Comparison of ENCODE assay signal across 20 mouse cellular contexts in genomic region chrX:41496528-41496927, GRCm38 (mm10).
DNase-seq lines count a peak whose midpoint lies in the region; ATAC-seq and TF ChIP-seq lines count a peak whose summit lies in the region.
"Had no signal": no experiment of that assay in that cellular context is flagged by ENCODE, and none has a peak within 500 bp of the region (broad histone marks: within the 10 kb centered on the region; RNA-seq: fewer than 3 reads in every experiment).

No protein-coding gene starts in this region.

- H3K4me1 ChIP-seq in lung, embryonic 14.5 days (ENCODE audit: insufficient read depth): no peaks in the 10 kb centered on the region
- H3K4me1 ChIP-seq in lung, embryonic 16.5 days (replicated peaks; ENCODE audit: control insufficient read depth, insufficient read depth, low read length): no peaks in the 10 kb centered on the region
- no peaks in the 10 kb centered on the region for H3K4me1 ChIP-seq in lung, adult 2 months (ENCODE audit: control insufficient read depth, insufficient read depth, low read length)
- H3K4me1 ChIP-seq: embryonic facial prominence, embryonic 10.5 days; embryonic facial prominence, embryonic 12.5 days; forebrain, embryonic 13.5 days; forebrain, embryonic 15.5 days had no signal

- ATAC-seq in lung, embryonic 14.5 days (ENCODE audit: insufficient read depth): peak; percentile 83; the same call in 1 of the 2 replicates
- peak; percentile 80 for ATAC-seq in lung, embryonic 16.5 days (ENCODE audit: low read depth)
- ATAC-seq: forebrain, embryonic 13.5 days; forebrain, embryonic 15.5 days had no signal

- peak; percentile 81 for DNase-seq in lung, embryonic 14.5 days
- DNase-seq in lung, adult 18-20 months: no peak
- no peak for DNase-seq in lung, adult 2 months
- peak; percentile 7 for DNase-seq in lung, postnatal 10 days
- peak; percentile 3 for DNase-seq in lung, postnatal 25 days (ENCODE audit: low spot score)
- no peak for DNase-seq in cerebellum, postnatal 36 days
- DNase-seq in left cerebral cortex, adult 8-10 months (ENCODE audit: low spot score in 2 of 2): no peak
- DNase-seq: adrenal gland, adult 2 months; adrenal gland, postnatal 10 days; adrenal gland, postnatal 25 days; cerebellum, adult 11 months; cerebellum, adult 18-20 months; cerebellum, adult 8-10 months; cerebellum, adult 9-11 months; cerebellum, postnatal 14 days had no signal

- H3K36me3 ChIP-seq in lung, embryonic 14.5 days (ENCODE audit: insufficient read depth): no peaks in the 10 kb centered on the region
- H3K36me3 ChIP-seq in lung, embryonic 16.5 days (ENCODE audit: control insufficient read depth, insufficient read depth, low read length): no peaks in the 10 kb centered on the region
- H3K36me3 ChIP-seq: embryonic facial prominence, embryonic 10.5 days; embryonic facial prominence, embryonic 12.5 days; forebrain, embryonic 15.5 days had no signal

- H3K9ac ChIP-seq in lung, embryonic 14.5 days: no peak overlapping the region
- no peak overlapping the region for H3K9ac ChIP-seq in lung, embryonic 16.5 days (ENCODE audit: low read length)
- H3K9ac ChIP-seq: embryonic facial prominence, embryonic 12.5 days; forebrain, embryonic 13.5 days; forebrain, embryonic 15.5 days had no signal

- no peaks in the 10 kb centered on the region for H3K9me3 ChIP-seq in lung, embryonic 14.5 days (ENCODE audit: low read depth, low read length)
- no peaks in the 10 kb centered on the region for H3K9me3 ChIP-seq in lung, embryonic 16.5 days (ENCODE audit: control insufficient read depth, low read length)
- H3K9me3 ChIP-seq: embryonic facial prominence, embryonic 10.5 days; embryonic facial prominence, embryonic 12.5 days; forebrain, embryonic 13.5 days; forebrain, embryonic 15.5 days had no signal

- no peak overlapping the region for H3K4me3 ChIP-seq in lung, embryonic 14.5 days (ENCODE audit: low read depth, low read length)
- H3K4me3 ChIP-seq in lung, embryonic 16.5 days (ENCODE audit: low read length): no peak overlapping the region
- no peak overlapping the region for H3K4me3 ChIP-seq in lung, adult 2 months (replicated peaks; ENCODE audit: extremely low read depth, low read depth, low read length)
- H3K4me3 ChIP-seq: embryonic facial prominence, embryonic 10.5 days; embryonic facial prominence, embryonic 12.5 days; forebrain, embryonic 13.5 days; forebrain, embryonic 15.5 days had no signal

- H3K4me2 ChIP-seq in lung, embryonic 14.5 days: no peak overlapping the region
- H3K4me2 ChIP-seq in lung, embryonic 16.5 days (ENCODE audit: low read depth, low read length): no peak overlapping the region
- H3K4me2 ChIP-seq: embryonic facial prominence, embryonic 12.5 days; forebrain, embryonic 13.5 days; forebrain, embryonic 15.5 days had no signal

- H3K27me3 ChIP-seq in lung, embryonic 14.5 days (ENCODE audit: insufficient read depth, low read length): no peaks in the 10 kb centered on the region
- no peaks in the 10 kb centered on the region for H3K27me3 ChIP-seq in lung, embryonic 16.5 days (ENCODE audit: control insufficient read depth, insufficient read depth, low read depth, low read length)
- H3K27me3 ChIP-seq: embryonic facial prominence, embryonic 12.5 days; forebrain, embryonic 13.5 days; forebrain, embryonic 15.5 days had no signal

- 46% methylated on average over 4 of the region's 4 CpGs for WGBS in lung, embryonic 14.5 days
- WGBS in lung, embryonic 16.5 days: 38% methylated on average over 4 of the region's 4 CpGs
- 61% methylated on average over 4 of the region's 4 CpGs for WGBS in lung, adult 2 months

- TF ChIP-seq POLR2A in lung, adult 2 months (IDR thresholded peaks at IDR 0.05; ENCODE audit: borderline replicate concordance, extremely low read depth, low read depth, low read length): no peak

- no peak overlapping the region for H3K27ac ChIP-seq in lung, embryonic 14.5 days (ENCODE audit: low read depth)
- no peak overlapping the region for H3K27ac ChIP-seq in lung, embryonic 16.5 days (ENCODE audit: low read length)
- H3K27ac ChIP-seq: embryonic facial prominence, embryonic 10.5 days; embryonic facial prominence, embryonic 12.5 days; forebrain, embryonic 13.5 days; forebrain, embryonic 15.5 days had no signal

- no peak for TF ChIP-seq CTCF in lung, embryonic 14.5 days (IDR thresholded peaks at IDR 0.05; ENCODE audit: low read depth)
- TF ChIP-seq CTCF in lung, adult 2 months (IDR thresholded peaks at IDR 0.05; ENCODE audit: insufficient read depth, low read length): no peak

Comparison
In these comparisons a context has a peak if more than half of its experiments do, and no peak if none do; other contexts are left out.
1. DNase-seq: peak in lung, embryonic 14.5 days (single experiment), lung, postnatal 10 days (single experiment) and lung, postnatal 25 days (single experiment); none in lung, adult 18-20 months (0 of 2), lung, adult 2 months (single experiment), cerebellum, postnatal 36 days (0 of 2) and left cerebral cortex, adult 8-10 months (0 of 2).